Comparison of ENCODE assay signal across 13 mouse cellular contexts in the genomic region with DNA sequence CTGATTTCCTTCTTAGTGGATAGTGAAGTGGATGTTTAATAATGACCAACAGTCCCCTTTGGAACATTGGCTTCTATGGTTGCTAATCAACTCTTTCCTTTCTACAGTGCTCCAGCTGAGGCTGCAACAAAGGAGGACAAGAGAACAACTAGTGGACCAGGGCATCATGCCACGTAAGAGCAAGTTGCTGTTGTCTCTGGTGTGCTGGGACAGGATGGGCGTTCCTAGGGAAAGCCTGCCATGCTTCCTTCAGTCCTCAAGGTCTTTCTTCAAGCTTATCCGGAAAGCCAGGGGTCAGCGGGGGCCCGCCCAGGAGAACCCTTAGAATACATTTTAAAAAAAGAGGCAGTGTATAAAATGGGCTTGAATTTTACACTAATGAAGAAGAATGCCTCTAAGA.
DNase-seq lines count a peak whose midpoint lies in the region; ATAC-seq lines count a peak whose summit lies in the region.
"Had no signal": no experiment of that assay in that cellular context is flagged by ENCODE, and none has a peak within 500 bp of the region (broad histone marks: within the 10 kb centered on the region; RNA-seq: fewer than 3 reads in every experiment).

No protein-coding gene starts in this region.

- H3K4me1 ChIP-seq in forebrain, embryonic 11.5 days (replicated peaks; ENCODE audit: control insufficient read depth, insufficient read depth, low read length): no peaks in the 10 kb centered on the region
- H3K4me1 ChIP-seq: midbrain, embryonic 12.5 days had no signal

- no peak overlapping the region for H3K4me3 ChIP-seq in forebrain, embryonic 11.5 days (ENCODE audit: low read depth, low read length)
- H3K4me3 ChIP-seq: erythroblast, embryonic 14.5 days; midbrain, embryonic 12.5 days had no signal

- WGBS in forebrain, embryonic 11.5 days: 87% methylated on average over 5 of the region's 5 CpGs

- DNase-seq in adrenal gland, postnatal 10 days: peak; percentile 29
- no peak for DNase-seq in adrenal gland, adult 8-10 months
- peak; percentile 55 for DNase-seq in adrenal gland, postnatal 14 days
- peak; percentile 32 to 52 for DNase-seq in heart, postnatal 14 days
- DNase-seq in kidney, postnatal 36 days: peak; percentile 71 to 83
- no peak for DNase-seq in forebrain, embryonic 11.5 days (ENCODE audit: low spot score)
- DNase-seq in layer of hippocampus, adult 9-10 months (ENCODE audit: low spot score): no peak
- DNase-seq in frontal cortex, postnatal 10 days (ENCODE audit: low spot score in 2 of 2): no peak
- DNase-seq: left cerebral cortex, postnatal 4 days had no signal

- intact Hi-C loops in heart, postnatal 14 days (cut with DNase I): no loop called here

- H3K4me2 ChIP-seq in forebrain, embryonic 11.5 days (ENCODE audit: low read depth, low read length, severe bottlenecking): no peak overlapping the region
- H3K4me2 ChIP-seq: hindbrain, embryonic 14.5 days; midbrain, embryonic 12.5 days had no signal

- no peaks in the 10 kb centered on the region for H3K9me3 ChIP-seq in forebrain, embryonic 11.5 days (ENCODE audit: control insufficient read depth, low read length)
- H3K9me3 ChIP-seq: midbrain, embryonic 12.5 days had no signal

- H3K9ac ChIP-seq in forebrain, embryonic 11.5 days (ENCODE audit: low read length): no peak overlapping the region
- H3K9ac ChIP-seq: hindbrain, embryonic 14.5 days; liver, embryonic 14.5 days; midbrain, embryonic 12.5 days had no signal

- H3K27me3 ChIP-seq in forebrain, embryonic 11.5 days (ENCODE audit: control insufficient read depth, insufficient read depth, low read length): no peaks in the 10 kb centered on the region
- H3K27me3 ChIP-seq: midbrain, embryonic 12.5 days had no signal

- ATAC-seq in forebrain, embryonic 11.5 days (replicated peaks; ENCODE audit: low FRiP score): no peak

- H3K36me3 ChIP-seq in forebrain, embryonic 11.5 days (ENCODE audit: control insufficient read depth, insufficient read depth, low read length): no peaks in the 10 kb centered on the region
- H3K36me3 ChIP-seq: midbrain, embryonic 12.5 days had no signal

- H3K27ac ChIP-seq in forebrain, embryonic 11.5 days (ENCODE audit: low read depth, low read length): no peak overlapping the region
- H3K27ac ChIP-seq: hindbrain, embryonic 14.5 days; liver, embryonic 14.5 days; midbrain, embryonic 12.5 days had no signal

Comparison
In these comparisons a context has a peak if more than half of its experiments do, and no peak if none do; other contexts are left out.
1. DNase-seq: peak in adrenal gland, postnatal 10 days (single experiment), adrenal gland, postnatal 14 days (single experiment), heart, postnatal 14 days (2 of 2) and kidney, postnatal 36 days (2 of 2); none in adrenal gland, adult 8-10 months (single experiment), forebrain, embryonic 11.5 days (single experiment), layer of hippocampus, adult 9-10 months (single experiment) and frontal cortex, postnatal 10 days (0 of 2).